Mouse (Mus musculus): ENCODE measurements around the gene Olfr167.
"Not testable (repeated sequence)": the region's sequence is repeated elsewhere in the genome, so short reads cannot be mapped to it uniquely, and the experiment has no call there.

Olfr167 gene

GRCm38 (mm10) chr16:19522166-19522565 lies at the start of gene Olfr167:
Gene Olfr167, minus strand, starts transcription at chr16:19522266.
- no peak for DNase-seq (ENCODE audit: low read depth, low spot score)

GRCm38 (mm10) chr16:19571709-19572108 lies 49.6 kb upstream of the Olfr167 start, which contains the start of gene Olfr169:
Gene Olfr169, minus strand, starts transcription at chr16:19571809.
- DNase-seq (ENCODE audit: low read depth, low spot score), result not testable (repeated sequence)

DNA sequence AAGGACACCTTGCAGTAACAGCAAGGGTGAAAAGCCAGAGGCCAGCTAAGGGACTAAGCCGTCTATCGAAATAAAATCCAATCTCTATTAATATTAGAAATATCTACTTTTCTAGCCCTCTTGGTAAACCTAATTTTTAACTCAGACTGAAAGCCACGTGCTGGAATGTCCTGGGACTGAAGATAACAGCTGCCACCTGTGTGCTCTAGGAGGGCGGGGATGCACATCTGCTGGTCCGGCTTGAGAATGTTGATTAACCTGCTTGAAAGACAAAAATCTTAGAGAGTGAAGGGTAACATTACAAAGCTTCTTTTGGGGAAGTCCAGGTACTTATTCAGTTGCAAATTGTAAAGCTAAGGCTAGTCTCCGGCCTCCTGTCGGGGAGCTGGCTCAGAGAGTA lies 31.4 kb upstream of the Olfr167 start:
- not testable (repeated sequence) for DNase-seq (ENCODE audit: low read depth, low spot score)

GRCm38 (mm10) chr16:19552246-19552645 lies 30.2 kb upstream of the Olfr167 start:
- not testable (repeated sequence) for DNase-seq (ENCODE audit: low read depth, low spot score)

GRCm38 (mm10) chr16:19535455-19535854 lies 13.4 kb upstream of the Olfr167 start, which contains the start of gene Olfr168:
Gene Olfr168, minus strand, starts transcription at chr16:19535555.
- DNase-seq (ENCODE audit: low read depth, low spot score), result no peak

DNA sequence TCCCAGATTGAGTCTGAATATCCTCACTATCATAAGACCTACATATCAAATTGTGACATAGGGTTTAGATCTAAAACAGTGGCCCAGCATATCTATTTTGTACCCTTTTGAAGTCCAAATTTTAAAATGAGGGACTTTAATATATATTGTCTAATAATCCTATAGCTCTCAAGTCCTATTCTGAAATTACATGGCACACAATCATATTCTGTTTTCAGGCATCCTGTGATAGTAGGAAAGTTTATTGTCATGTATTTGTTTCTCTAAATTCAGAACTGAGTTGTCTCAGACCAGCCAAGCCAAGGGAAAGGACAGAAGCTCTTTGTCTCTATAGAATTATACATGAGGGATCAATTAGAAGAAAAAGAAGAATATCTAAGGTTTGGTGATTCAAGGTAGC lies 38.7 kb downstream of the Olfr167 start, which contains the start of gene Olfr166:
Olfr166 (plus strand) TSS at position 301 of the 400 bp plus-strand sequence.
- DNase-seq (ENCODE audit: low read depth, low spot score), result no peak

DNA sequence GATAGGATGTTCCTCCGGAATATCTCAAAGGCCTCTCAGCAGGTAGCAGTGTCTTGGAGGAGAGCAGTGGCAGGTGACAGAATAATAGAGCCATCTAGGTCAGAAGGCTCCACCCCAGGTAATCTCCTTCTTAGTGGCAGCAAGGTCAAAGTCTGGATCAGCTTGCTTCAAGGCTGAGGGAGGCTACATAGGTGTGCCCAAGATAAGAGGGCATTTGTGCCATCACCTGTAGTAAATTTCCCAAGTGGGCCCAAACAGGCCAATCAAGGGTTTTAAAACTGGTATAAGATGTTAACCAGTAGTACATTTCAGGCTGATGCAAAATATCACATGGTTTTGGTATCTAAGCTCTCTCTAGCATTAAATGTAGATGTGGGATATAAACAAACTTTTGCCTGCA lies 57.7 kb downstream of the Olfr167 start:
- DNase-seq (ENCODE audit: low read depth, low spot score), result no peak
